Mouse (Mus musculus): Measurements from ENCODE around the gene Sec14l1.

DNA sequence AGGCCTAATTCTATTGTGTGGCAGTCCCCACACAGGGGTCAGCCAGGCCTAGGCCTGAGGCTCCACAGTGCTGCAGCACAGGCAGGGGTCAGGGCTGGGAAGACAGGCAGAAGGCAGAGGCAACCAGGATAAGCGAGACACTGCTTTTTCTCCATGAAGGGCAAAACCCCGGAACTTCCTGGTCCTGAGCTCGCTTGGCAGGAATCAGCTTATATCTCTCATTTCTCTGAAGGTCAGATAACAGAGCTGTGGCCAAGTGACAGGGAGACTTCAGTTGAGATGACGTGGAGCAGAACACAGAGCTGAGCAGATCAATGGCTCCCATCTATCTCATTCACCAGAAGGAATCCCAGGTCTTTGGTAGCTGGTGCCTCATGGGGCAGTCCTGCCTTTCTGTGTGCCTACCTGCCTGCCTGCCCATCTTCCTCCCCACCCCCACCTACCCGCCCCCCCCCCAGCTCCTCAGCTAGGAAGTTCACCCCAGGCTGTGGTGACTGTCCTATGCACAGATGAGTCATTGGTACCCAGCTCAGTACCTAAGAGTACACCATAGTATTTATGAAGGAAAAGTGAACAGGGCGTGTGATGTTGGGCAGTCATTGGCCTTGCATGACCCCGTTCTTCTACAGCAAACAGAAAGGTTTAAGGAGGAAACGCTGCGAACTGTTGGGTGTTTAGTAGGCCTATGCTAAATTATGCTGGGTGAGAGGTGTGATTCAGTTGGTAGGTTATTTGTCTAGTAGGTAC lies 25.1 kb upstream of the Sec14l1 start:
- TF ChIP-seq CTCF (conservative IDR thresholded peaks at IDR 0.05; ENCODE audit: insufficient read depth, insufficient read length, low read depth, low read length) (no peak), POLR2A (IDR thresholded peaks at IDR 0.05; ENCODE audit: low read depth, low read length) (no peak)

Measured in kidney, adult 2 months (tissue).